Mouse (Mus musculus) thymus, adult 2 months (tissue): ENCODE measurements around the gene Creb3. TPM values are rescaled to one million over a fixed set of nuclear protein-coding genes. Genes with fewer than 3 reads are reported as not detected.
"Not testable (repeated sequence)": the region's sequence is repeated elsewhere in the genome, so short reads cannot be mapped to it uniquely, and the experiment has no call there.

Source experiments
- DNase-seq: peaks from one replicate; pipeline ENCODE4 v3.0.0; 2021
- H3K27ac ChIP-seq: fragments of 200-500 bp; 2 replicates; pipeline ENCODE4 v1.5.1; 2012; ENCODE audit warnings: low read length, control low read depth; ENCODE audit not compliant: control insufficient read depth, insufficient read depth
- H3K27me3 ChIP-seq: fragments of 200-500 bp; 2 replicates; pipeline ENCODE4 v1.6.1; 2012; ENCODE audit warnings: mild to moderate bottlenecking, low read length, moderate library complexity, mixed read lengths; ENCODE audit not compliant: control insufficient read depth, insufficient read depth
- H3K36me3 ChIP-seq: fragments of 200-500 bp; 2 replicates; pipeline ENCODE4 v1.6.1; 2012; ENCODE audit warnings: mild to moderate bottlenecking, low read length, moderate library complexity; ENCODE audit not compliant: control insufficient read depth, insufficient read depth
- H3K4me1 ChIP-seq: fragments of 200-500 bp; replicated peaks from 2 replicates; pipeline ENCODE4 v1.6.1; 2012; ENCODE audit warnings: low read length; ENCODE audit not compliant: control insufficient read depth, insufficient read depth
- H3K4me3 ChIP-seq: fragments of 200-500 bp; 2 replicates; pipeline ENCODE4 v1.5.1; 2012; ENCODE audit warnings: mild to moderate bottlenecking, low read length, control low read depth, moderate library complexity; ENCODE audit not compliant: control insufficient read depth, insufficient read depth
- CTCF ChIP-seq: fragments of 200-500 bp; IDR thresholded peaks from 2 replicates; pipeline ENCODE4 v1.5.1; 2012; ENCODE audit warnings: mild to moderate bottlenecking, control low read depth, low read length, moderate library complexity, borderline replicate concordance; ENCODE audit not compliant: control insufficient read depth, poor library complexity, insufficient read depth; ENCODE audit errors: extremely low read depth
- POLR2A ChIP-seq: fragments of 200-500 bp; IDR thresholded peaks from 2 replicates; pipeline ENCODE4 v1.6.1; 2012; ENCODE audit warnings: mild to moderate bottlenecking, low read length, control low read depth, moderate library complexity; ENCODE audit not compliant: control insufficient read depth, poor library complexity, insufficient read depth; ENCODE audit errors: extremely low read depth
- whole genome bisulfite sequencing: fragments of 180-500 bp; shearing (Covaris S2); methylation state at CpG from one replicate; pipeline ENCODE4 v1.1.7; 2018; 5-methylcytosine and 5-hydroxymethylcytosine counted together
- polyA plus RNA-seq: library from polyadenylated mRNA; depleted of rRNA; stranded (reverse); fragments of >200 nt; gene quantifications from 2 replicates; pipeline ENCODE4 v1.2.3, GENCODE M21; 2012

Gene Creb3
- polyA plus RNA-seq, 1 experiment = 80.2 TPM

DNA sequence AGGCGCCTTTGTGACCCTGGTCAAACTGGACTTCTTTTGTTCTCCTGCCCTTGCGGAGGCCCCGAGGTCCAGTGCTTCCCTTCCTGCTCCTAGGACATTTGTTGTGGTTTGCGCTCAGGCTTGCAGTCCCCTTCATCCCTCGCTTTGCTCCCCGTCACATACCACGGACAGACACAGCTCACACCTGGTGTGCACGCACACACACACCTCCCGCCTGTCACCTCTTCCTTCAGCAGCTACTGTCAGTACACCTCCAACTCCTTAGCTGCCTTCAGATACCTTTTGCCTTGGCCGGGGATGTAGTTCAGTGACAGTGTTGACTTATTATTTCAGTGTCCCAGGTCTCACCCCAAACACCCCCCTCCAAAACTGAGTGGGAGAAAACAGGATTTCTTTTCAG, 23.6 kb downstream of the Creb3 start:
- Histone ChIP-seq H3K27ac (no peak overlapping the region), H3K36me3 (peaks cover 5% of the 10 kb centered on the region; the same call in 1 of the 2 replicates), H3K4me3 (no peak overlapping the region), H3K4me1 (0 out of 2 replicates have a peak, but pooled peaks cover 3% of the 10 kb centered on the region), H3K27me3 (no peaks in the 10 kb centered on the region)
- WGBS = 71% methylated on average over 10 of the region's 10 CpGs
- TF ChIP-seq CTCF (no peak), POLR2A (no peak)
- no peak for DNase-seq

DNA sequence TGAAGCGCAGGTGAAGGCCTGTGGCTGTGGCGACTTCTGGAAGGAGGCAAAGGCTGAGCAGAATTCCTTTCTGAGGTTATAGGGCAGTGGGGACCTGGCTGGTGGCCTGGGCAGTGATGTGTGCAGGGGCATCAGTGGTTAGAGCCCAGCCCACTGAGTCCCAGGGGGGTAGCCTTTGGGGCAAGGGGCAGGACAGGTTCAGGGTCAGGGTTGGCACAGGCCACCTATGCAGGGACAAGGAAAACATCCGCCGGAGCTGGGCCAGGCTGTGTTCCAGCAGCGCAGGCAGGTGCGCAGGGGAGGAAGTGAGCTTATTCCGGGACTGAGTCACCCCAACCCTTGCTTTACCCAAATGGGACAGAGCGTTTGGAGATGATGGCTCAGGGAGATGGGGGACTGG, 24.3 kb downstream of the Creb3 start:
- H3K4me1 ChIP-seq = 0 out of 2 replicates have a peak, but pooled peaks cover 3% of the 10 kb centered on the region
- 43% methylated on average over 8 of the region's 8 CpGs for WGBS

GRCm38 (mm10) chr4:43587681-43588080, 25.5 kb downstream of the Creb3 start:
- no peak overlapping the region for H3K4me3 ChIP-seq
- no peaks in the 10 kb centered on the region for H3K27me3 ChIP-seq
- 0 out of 2 replicates have a peak, but pooled peaks cover 3% of the 10 kb centered on the region for H3K4me1 ChIP-seq
- no peak for DNase-seq
- no peak for TF ChIP-seq CTCF
- no peak for TF ChIP-seq POLR2A
- WGBS = 66% methylated on average over 7 of the region's 7 CpGs
- no peak overlapping the region for H3K27ac ChIP-seq
- 0 out of 2 replicates have a peak, but pooled peaks cover 5% of the 10 kb centered on the region for H3K36me3 ChIP-seq

More for the DNA sequence above, 24.3 kb downstream of the Creb3 start:
- no peak overlapping the region for H3K4me3 ChIP-seq
- H3K27ac ChIP-seq = no peak overlapping the region
- TF ChIP-seq POLR2A (no peak), CTCF (no peak)
- H3K27me3 ChIP-seq = no peaks in the 10 kb centered on the region
- peaks cover 5% of the 10 kb centered on the region; the same call in 1 of the 2 replicates for H3K36me3 ChIP-seq
- DNase-seq = no peak

DNA sequence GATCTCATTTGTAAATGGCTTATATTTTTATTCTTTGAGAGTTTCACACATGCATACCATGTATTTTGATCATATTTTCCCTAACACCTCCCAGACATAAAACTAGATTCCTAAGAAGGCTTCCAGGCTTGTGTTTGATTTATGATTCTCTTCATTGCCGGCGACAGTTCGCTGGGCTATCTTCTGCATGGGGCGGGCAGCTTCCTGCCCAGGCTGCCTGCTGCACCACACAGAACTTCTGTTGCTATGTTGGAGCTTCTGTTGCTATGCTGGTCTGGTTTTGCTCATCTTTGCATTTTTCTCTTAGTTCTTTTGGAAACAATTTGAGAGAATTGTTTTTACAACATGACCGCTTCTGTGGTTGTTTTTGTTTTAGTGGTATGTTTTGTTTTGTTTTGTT, 29.4 kb downstream of the Creb3 start:
- H3K27ac ChIP-seq = no peak overlapping the region
- WGBS = 32% methylated on average over 5 of the region's 5 CpGs
- no peaks in the 10 kb centered on the region for H3K27me3 ChIP-seq
- no peaks in the 10 kb centered on the region for H3K36me3 ChIP-seq
- H3K4me1 ChIP-seq = 0 out of 2 replicates have a peak, but pooled peaks cover under 1% of the 10 kb centered on the region
- TF ChIP-seq CTCF = no peak
- TF ChIP-seq POLR2A = no peak
- no peak overlapping the region for H3K4me3 ChIP-seq
- DNase-seq = no peak

GRCm38 (mm10) chr4:43591961-43592360, 29.8 kb downstream of the Creb3 start:
- 89% methylated on average over 3 of the region's 3 CpGs for WGBS
- H3K27ac ChIP-seq = no peak overlapping the region
- H3K4me1 ChIP-seq = no peaks in the 10 kb centered on the region
- H3K36me3 ChIP-seq = no peaks in the 10 kb centered on the region
- no peak overlapping the region for H3K4me3 ChIP-seq
- H3K27me3 ChIP-seq = no peaks in the 10 kb centered on the region
- no peak for DNase-seq
- TF ChIP-seq POLR2A (no peak), CTCF (no peak)

DNA sequence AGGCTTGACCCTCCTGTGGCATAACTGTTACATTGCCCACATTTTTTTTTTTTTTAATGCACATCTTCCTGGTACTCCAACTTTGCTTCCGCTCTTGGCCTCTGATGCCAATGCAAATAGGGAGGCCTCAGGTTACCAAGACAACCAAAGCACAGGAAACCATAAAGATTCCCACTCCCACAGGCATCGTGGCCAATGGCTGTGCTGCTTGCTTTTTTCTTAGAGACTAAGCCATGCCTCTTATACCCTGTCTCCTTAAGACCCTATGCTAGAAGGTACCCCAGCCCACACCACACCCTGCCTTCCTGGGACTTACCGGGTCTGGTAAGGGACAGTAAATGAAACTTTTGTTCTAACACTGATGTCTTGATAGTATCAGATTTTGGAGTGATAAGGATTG, 31.3 kb downstream of the Creb3 start:
- TF ChIP-seq POLR2A (no peak), CTCF (no peak)
- H3K36me3 ChIP-seq = no peaks in the 10 kb centered on the region
- H3K27me3 ChIP-seq = no peaks in the 10 kb centered on the region
- H3K27ac ChIP-seq = no peak overlapping the region
- no peaks in the 10 kb centered on the region for H3K4me1 ChIP-seq
- H3K4me3 ChIP-seq = no peak overlapping the region
- no peak for DNase-seq
- WGBS = 28% methylated on average over 3 of the region's 3 CpGs

DNA sequence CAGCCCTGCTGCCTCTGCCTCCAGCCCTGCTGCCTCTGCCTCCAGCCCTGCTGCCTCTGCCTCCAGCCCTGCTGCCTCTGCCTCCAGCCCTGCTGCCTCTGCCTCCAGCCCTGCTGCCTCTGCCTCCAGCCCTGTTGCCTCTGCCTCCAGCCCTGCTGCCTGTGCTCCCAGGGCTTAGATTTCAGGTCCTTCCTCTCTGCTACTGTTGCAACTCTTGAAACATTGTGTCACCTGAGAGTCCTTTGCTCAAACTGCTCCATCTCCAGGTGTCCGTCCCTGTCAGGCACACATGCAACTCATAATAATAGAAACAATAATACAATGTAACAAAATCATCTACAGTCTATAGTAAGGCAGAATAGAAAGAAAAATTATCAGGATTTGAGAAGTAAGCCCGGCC, 34.5 kb downstream of the Creb3 start:
- DNase-seq, H3K27ac ChIP-seq, H3K27me3 ChIP-seq, H3K4me1 ChIP-seq, H3K36me3 ChIP-seq, H3K4me3 ChIP-seq: not testable (repeated sequence)
- 91% methylated on average over 2 of the region's 2 CpGs for WGBS
